Mouse (Mus musculus) liver, postnatal 0 days (tissue): ENCODE results near the gene Pip5k1c.

ENCODE experiments used
- CTCF ChIP-seq: sonication (generic); IDR thresholded peaks from 2 replicates; pipeline ENCODE4 v1.5.1; 2016; ENCODE audit warnings: antibody characterized with exemption, low read depth
- EP300 ChIP-seq: IDR thresholded peaks from 2 replicates; pipeline ENCODE4 v1.6.1; 2016; ENCODE audit warnings: antibody characterized with exemption, low read depth, mild to moderate bottlenecking

DNA sequence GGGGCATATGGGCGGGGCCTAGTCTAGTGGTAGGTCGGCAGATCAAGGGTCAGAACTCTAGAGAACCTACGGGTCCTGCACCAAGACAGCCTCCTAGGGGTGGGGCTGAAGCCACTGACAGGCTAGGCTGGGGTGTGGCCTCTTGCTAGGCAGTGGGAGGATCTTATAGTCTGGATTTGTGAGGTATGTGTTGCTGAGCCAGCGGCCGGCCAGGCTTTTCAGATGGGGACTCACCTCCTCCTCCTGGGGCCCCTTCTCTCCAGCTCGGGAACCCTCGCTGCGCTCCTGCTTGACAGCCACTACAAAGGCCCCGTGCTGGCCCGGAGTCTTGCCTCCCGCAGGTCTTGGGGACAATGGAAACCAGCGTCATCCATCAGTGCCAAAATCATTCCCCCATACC is 56.4 kb downstream of the Pip5k1c start:
- no peak for TF ChIP-seq CTCF
- TF ChIP-seq EP300 = no peak
